Mouse (Mus musculus) CH12.LX (cell line): ENCODE results near the gene Ptgs2. TPM values are rescaled to one million over a fixed set of nuclear protein-coding genes. Genes with fewer than 3 reads are reported as not detected.

Source experiments
- DNase-seq: peaks from one replicate; pipeline ENCODE4 v3.0.0-alpha.2; 2013; ENCODE audit errors: extremely low read depth
- H3K27ac ChIP-seq: 2 replicates; pipeline ENCODE4 v1.5.1; 2012; ENCODE audit warnings: low read depth, mild to moderate bottlenecking, control low read depth, moderate library complexity; ENCODE audit not compliant: insufficient read depth
- H3K27me3 ChIP-seq: replicated peaks from 2 replicates; pipeline ENCODE3; 2012; ENCODE audit warnings: inconsistent platforms
- H3K36me3 ChIP-seq, 2 experiments: replicated peaks in 1 of 2; 2 replicates each; pipeline versions ENCODE3 to v1.6.1; 2012; ENCODE audit warnings: inconsistent platforms in 1 of 2, low read length in 1 of 2, mild to moderate bottlenecking in 1 of 2, mixed read lengths in 1 of 2, moderate library complexity in 1 of 2; ENCODE audit not compliant: control insufficient read depth in 1 of 2, insufficient read depth in 1 of 2
- H3K4me1 ChIP-seq, 2 experiments: 2 replicates each; pipeline ENCODE4 v1.6.1; 2012; ENCODE audit warnings: inconsistent platforms in 1 of 2, moderate library complexity in 1 of 2; ENCODE audit not compliant: insufficient read depth in 2 of 2, control insufficient read depth in 1 of 2
- H3K4me2 ChIP-seq: 2 replicates; pipeline ENCODE4 v1.6.1; 2012; ENCODE audit warnings: low read depth, mild to moderate bottlenecking, control low read depth; ENCODE audit not compliant: poor library complexity, insufficient read depth, severe bottlenecking
- H3K4me3 ChIP-seq, 3 experiments: fragments of 150-350 bp in 1 of 3; sonication (generic) in 1 of 3; replicated peaks in 1 of 3; 2 replicates each; pipeline versions ENCODE3 to v1.5.1; 2011 to 2012; ENCODE audit warnings: low read depth in 2 of 3, low read length in 2 of 3, mild to moderate bottlenecking in 2 of 3, moderate library complexity in 2 of 3, control low read depth in 1 of 3, improper control_type of control experiment in 1 of 3, inconsistent platforms in 1 of 3, mixed read lengths in 1 of 3; ENCODE audit not compliant: poor library complexity in 1 of 3
- H3K79me2 ChIP-seq: replicated peaks from 2 replicates; pipeline ENCODE4 v1.6.1; 2012; ENCODE audit warnings: mild to moderate bottlenecking, moderate library complexity; ENCODE audit not compliant: control insufficient read depth, poor library complexity, insufficient read depth, severe bottlenecking; ENCODE audit errors: extremely low read depth
- H3K9ac ChIP-seq: 2 replicates; pipeline ENCODE4 v1.6.1; 2012; ENCODE audit warnings: low read depth, mild to moderate bottlenecking, control low read depth, moderate library complexity; ENCODE audit not compliant: insufficient read depth
- H3K9me3 ChIP-seq: replicated peaks from 2 replicates; pipeline ENCODE3; 2012; ENCODE audit warnings: low read length, inconsistent platforms, mixed read lengths
- CTCF ChIP-seq, 2 experiments: IDR thresholded peaks in 1 of 2; conservative IDR thresholded peaks in 1 of 2; 2 replicates each; pipeline ENCODE4 v1.5.1; 2011 to 2012; ENCODE audit warnings: low read depth in 2 of 2, low read length in 2 of 2, improper control_type of control experiment in 1 of 2, inconsistent platforms in 1 of 2, mild to moderate bottlenecking in 1 of 2, moderate library complexity in 1 of 2
- E2F4 ChIP-seq: IDR thresholded peaks from 2 replicates; pipeline ENCODE4 v1.6.1; 2011; ENCODE audit warnings: low read depth, low read length, improper control_type of control experiment; ENCODE audit not compliant: insufficient replicate concordance
- ELF1 ChIP-seq: IDR thresholded peaks from 2 replicates; pipeline ENCODE4 v1.6.1; 2014; ENCODE audit warnings: low read depth, mild to moderate bottlenecking, inconsistent platforms, low read length, improper control_type of control experiment
- ETS1 ChIP-seq: conservative IDR thresholded peaks from 2 replicates; pipeline ENCODE4 v1.6.1; 2012; ENCODE audit warnings: low read depth, mild to moderate bottlenecking, inconsistent platforms, low read length, improper control_type of control experiment, moderate library complexity
- IRF4 ChIP-seq: IDR thresholded peaks from 2 replicates; pipeline ENCODE4 v1.6.1; 2014; ENCODE audit warnings: low read depth, mild to moderate bottlenecking, inconsistent platforms, low read length, improper control_type of control experiment
- MAFK ChIP-seq: IDR thresholded peaks from 2 replicates; pipeline ENCODE4 v1.6.1; 2011; ENCODE audit warnings: low read length, improper control_type of control experiment; ENCODE audit not compliant: insufficient replicate concordance
- MAZ ChIP-seq: IDR thresholded peaks from 2 replicates; pipeline ENCODE4 v1.6.1; 2012; ENCODE audit warnings: low read depth, mild to moderate bottlenecking, inconsistent platforms, low read length, improper control_type of control experiment, moderate library complexity
- MEF2A ChIP-seq: IDR thresholded peaks from 2 replicates; pipeline ENCODE4 v1.6.1; 2014; ENCODE audit warnings: low read depth, mild to moderate bottlenecking, inconsistent platforms, low read length, improper control_type of control experiment, borderline replicate concordance
- MXI1 ChIP-seq: IDR thresholded peaks from 2 replicates; pipeline ENCODE4 v1.6.1; 2011; ENCODE audit warnings: mild to moderate bottlenecking, low read depth, low read length, improper control_type of control experiment
- NRF1 ChIP-seq: IDR thresholded peaks from 2 replicates; pipeline ENCODE4 v1.6.1; 2014; ENCODE audit warnings: low read depth, mild to moderate bottlenecking, inconsistent platforms, low read length, improper control_type of control experiment, moderate library complexity
- PAX5 ChIP-seq: IDR thresholded peaks from 2 replicates; pipeline ENCODE4 v1.6.1; 2012; ENCODE audit warnings: low read length, inconsistent platforms, mixed read lengths
- RAD21 ChIP-seq: IDR thresholded peaks from 2 replicates; pipeline ENCODE4 v1.6.1; 2011; ENCODE audit warnings: low read depth, mild to moderate bottlenecking, low read length, improper control_type of control experiment, moderate library complexity
- RCOR1 ChIP-seq: conservative IDR thresholded peaks from 2 replicates; pipeline ENCODE4 v1.6.1; 2012; ENCODE audit warnings: low read depth, mild to moderate bottlenecking, inconsistent platforms, low read length, improper control_type of control experiment
- SIN3A ChIP-seq: IDR thresholded peaks from 2 replicates; pipeline ENCODE4 v1.6.1; 2012; ENCODE audit warnings: low read length, improper control_type of control experiment, inconsistent platforms
- SMC3 ChIP-seq: IDR thresholded peaks from 2 replicates; pipeline ENCODE4 v1.6.1; 2011; ENCODE audit warnings: low read depth, low read length, improper control_type of control experiment
- TBP ChIP-seq: conservative IDR thresholded peaks from 2 replicates; pipeline ENCODE4 v1.6.1; 2011; ENCODE audit warnings: low read depth, low read length, improper control_type of control experiment
- TCF12 ChIP-seq: IDR thresholded peaks from 2 replicates; pipeline ENCODE4 v1.6.1; 2014; ENCODE audit warnings: low read depth, mild to moderate bottlenecking, inconsistent platforms, low read length, improper control_type of control experiment
- UBTF ChIP-seq: IDR thresholded peaks from 2 replicates; pipeline ENCODE4 v1.6.1; 2012; ENCODE audit warnings: low read depth, mild to moderate bottlenecking, inconsistent platforms, low read length, improper control_type of control experiment, moderate library complexity
- ZC3H11A ChIP-seq: IDR thresholded peaks from 2 replicates; pipeline ENCODE4 v1.6.1; 2012; ENCODE audit warnings: low read depth, mild to moderate bottlenecking, inconsistent platforms, low read length, improper control_type of control experiment
- ZKSCAN1 ChIP-seq: IDR thresholded peaks from 2 replicates; pipeline ENCODE4 v1.6.1; 2012; ENCODE audit warnings: low read depth, inconsistent platforms, low read length, improper control_type of control experiment, borderline replicate concordance
- dilution Hi-C: fragments of 300-500 bp; cut with MboI; formaldehyde crosslinking; loops from 2 replicates; pipeline ENCODE4 v1.14.3; 2020; ENCODE audit warnings: low sequenced_read_pairs; ENCODE audit not compliant: extremely low pct_unique_long_range_greater_than_20kb, extremely low pct_ligation_motif_present
- in situ Hi-C: fragments of 300-500 bp; cut with MboI; formaldehyde crosslinking; loops from 3 replicates; pipeline ENCODE4 v1.14.3; 2019; ENCODE audit warnings: low sequenced_read_pairs, low pct_ligation_motif_present, low pct_unique_long_range_greater_than_20kb, mixed read lengths
- polyA plus RNA-seq: library from polyadenylated mRNA; unstranded; fragments of >175 nt; gene quantifications from 2 replicates; pipeline ENCODE4 v1.2.1, GENCODE M21; 2012; ENCODE audit warnings: low read depth; ENCODE audit not compliant: insufficient read length
- total RNA-seq, 2 experiments: library from RNA; depleted of rRNA; stranded (reverse); fragments of 300-350 nt in 1 of 2; fragments of >200 nt in 1 of 2; gene quantifications; 2 replicates each; pipeline ENCODE4 v1.2.3; 2012 to 2014

The Ptgs2 gene
- total and polyA plus RNA-seq, 3 experiments: 0.09 to 0.34 (median 0.30) TPM

GRCm38 (mm10) chr1:150104228-150104720 is 4.4 kb downstream of the Ptgs2 start:
- Histone ChIP-seq H3K4me1 (peaks cover 0 to 10% of the 10 kb centered on the region in 2 experiments; a peak in 2 of 4 replicates), H3K36me3 (no peaks in the 10 kb centered on the region), H3K79me2 (no peaks in the 10 kb centered on the region), H3K4me3 (no peak overlapping the region), H3K27ac (no peak overlapping the region), H3K9me3 (no peaks in the 10 kb centered on the region), H3K4me2 (no peak overlapping the region), H3K27me3 (no peaks in the 10 kb centered on the region), H3K9ac (no peak overlapping the region)
- DNase-seq: no peak
- TF ChIP-seq ZC3H11A: no peak
- TF ChIP-seq MAFK: no peak
- TF ChIP-seq ELF1: no peak
- no peak for TF ChIP-seq UBTF
- peak in 1 of 2 experiments; percentile 49; a peak in 2 of 4 replicates for TF ChIP-seq CTCF (conservative IDR thresholded peaks at IDR 0.05 in 1 of 2, IDR thresholded peaks at IDR 0.05 in 1 of 2; ENCODE audit: low read depth in 2 of 2, low read length in 2 of 2)
- TF ChIP-seq RAD21: peak; percentile 22
- peak; percentile 53 for TF ChIP-seq SMC3
- TF ChIP-seq PAX5: no peak
- in situ Hi-C loops: loop anchor here (25.0 kb wide), 1 partner anchor 158 kb away; no protein-coding TSS in a partner anchor
- dilution Hi-C loops: no loop called here

- in situ Hi-C loops: loop anchor here (25.0 kb wide), 1 partner anchor 156 kb away; no protein-coding TSS in a partner anchor
- H3K27ac ChIP-seq: no peak overlapping the region
- no peaks in the 10 kb centered on the region for H3K36me3 ChIP-seq
- no peaks in the 10 kb centered on the region for H3K79me2 ChIP-seq
- no peaks in the 10 kb centered on the region for H3K9me3 ChIP-seq
- no peak overlapping the region for H3K4me3 ChIP-seq
- H3K4me2 ChIP-seq: no peak overlapping the region
- DNase-seq: no peak
- TF ChIP-seq MEF2A: no peak
- no peak for TF ChIP-seq NRF1
- TF ChIP-seq UBTF: no peak
- TF ChIP-seq ZKSCAN1: no peak
- TF ChIP-seq PAX5: no peak
- TF ChIP-seq SIN3A: no peak
- no peak for TF ChIP-seq RAD21
- no peak for TF ChIP-seq E2F4
- no peak for TF ChIP-seq RCOR1
- TF ChIP-seq MXI1: no peak
- TF ChIP-seq CTCF (conservative IDR thresholded peaks at IDR 0.05 in 1 of 2, IDR thresholded peaks at IDR 0.05 in 1 of 2; ENCODE audit: low read depth in 2 of 2, low read length in 2 of 2): no peak
- TF ChIP-seq IRF4: no peak
- no peak for TF ChIP-seq MAZ
- TF ChIP-seq ETS1: no peak
- no peak for TF ChIP-seq TBP
- TF ChIP-seq TCF12: no peak
- dilution Hi-C loops: no loop called here
- no peaks in the 10 kb centered on the region for H3K27me3 ChIP-seq
- H3K9ac ChIP-seq: no peak overlapping the region
- no peaks in the 10 kb centered on the region for H3K4me1 ChIP-seq
Observed at GRCm38 (mm10) chr1:150106736-150107135, 6.9 kb downstream of the Ptgs2 start.
